Mouse (Mus musculus) kidney, adult 2 months (tissue): ENCODE measurements around the gene Ttbk1. TPM values are rescaled to one million over a fixed set of nuclear protein-coding genes. Genes with fewer than 3 reads are reported as not detected.

Experiments
- DNase-seq: peaks from one replicate; pipeline ENCODE4 v3.0.0; 2021
- H3K27ac ChIP-seq: fragments of 200-500 bp; 2 replicates; pipeline ENCODE4 v1.5.1; 2012; ENCODE audit warnings: low read depth, low read length, control low read depth, inconsistent platforms; ENCODE audit not compliant: insufficient read depth
- H3K27me3 ChIP-seq: fragments of 200-500 bp; replicated peaks from 2 replicates; pipeline ENCODE4 v1.6.1; 2012; ENCODE audit warnings: mild to moderate bottlenecking, moderate library complexity, low read length, inconsistent platforms; ENCODE audit not compliant: control insufficient read depth, insufficient read depth
- H3K36me3 ChIP-seq: fragments of 200-500 bp; 2 replicates; pipeline ENCODE4 v1.6.1; 2012; ENCODE audit warnings: mild to moderate bottlenecking, moderate library complexity, low read length, inconsistent platforms; ENCODE audit not compliant: control insufficient read depth, insufficient read depth
- H3K4me1 ChIP-seq: fragments of 200-500 bp; 2 replicates; pipeline ENCODE4 v1.6.1; 2011; ENCODE audit warnings: low read length; ENCODE audit not compliant: control insufficient read depth, insufficient read depth
- H3K4me3 ChIP-seq: fragments of 200-500 bp; 2 replicates; pipeline ENCODE4 v1.5.1; 2011; ENCODE audit warnings: mild to moderate bottlenecking, low read depth, low read length, control low read depth; ENCODE audit not compliant: insufficient read depth
- CTCF ChIP-seq: fragments of 200-500 bp; conservative IDR thresholded peaks from 2 replicates; pipeline ENCODE4 v1.5.1; 2011; ENCODE audit warnings: low read depth, mild to moderate bottlenecking, control low read depth, low read length, moderate library complexity, mixed read lengths; ENCODE audit not compliant: insufficient read depth, insufficient read length
- POLR2A ChIP-seq: fragments of 200-500 bp; IDR thresholded peaks from one replicate; pipeline ENCODE4 v1.6.1; 2011; ENCODE audit warnings: low read depth, low read length, control low read depth
- WGBS: fragments of 180-500 bp; shearing (Covaris S2); methylation state at CpG from one replicate; pipeline ENCODE4 v1.1.7; 2018; 5-methylcytosine and 5-hydroxymethylcytosine counted together
- polyA plus RNA-seq: library from polyadenylated mRNA; depleted of rRNA; stranded (reverse); fragments of >200 nt; gene quantifications from 2 replicates; pipeline ENCODE4 v1.2.3, GENCODE M21; 2012

Gene Ttbk1
- polyA plus RNA-seq, 1 experiment, result 1.4 TPM

DNA sequence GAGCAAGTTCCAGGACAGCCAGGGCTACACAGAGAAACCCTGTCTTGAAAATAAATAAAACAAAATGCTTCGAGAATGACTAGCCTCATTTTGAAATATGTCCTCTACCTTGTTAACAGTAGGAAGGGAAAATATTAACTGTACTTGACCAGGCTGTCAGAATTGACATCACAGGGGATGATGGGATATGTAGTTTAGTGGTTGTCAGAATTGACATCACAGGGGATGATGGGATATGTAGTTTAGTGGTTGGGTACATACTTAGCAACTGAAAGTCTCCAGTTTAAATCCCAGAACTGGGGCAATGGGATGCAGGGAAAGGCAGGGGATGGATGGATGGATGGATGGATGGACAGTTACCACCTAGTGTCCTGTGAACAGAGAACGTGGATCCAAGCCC lies 25.9 kb upstream of the Ttbk1 start:
- H3K27me3 ChIP-seq, result no peaks in the 10 kb centered on the region
- TF ChIP-seq POLR2A, result no peak
- TF ChIP-seq CTCF, result no peak

DNA sequence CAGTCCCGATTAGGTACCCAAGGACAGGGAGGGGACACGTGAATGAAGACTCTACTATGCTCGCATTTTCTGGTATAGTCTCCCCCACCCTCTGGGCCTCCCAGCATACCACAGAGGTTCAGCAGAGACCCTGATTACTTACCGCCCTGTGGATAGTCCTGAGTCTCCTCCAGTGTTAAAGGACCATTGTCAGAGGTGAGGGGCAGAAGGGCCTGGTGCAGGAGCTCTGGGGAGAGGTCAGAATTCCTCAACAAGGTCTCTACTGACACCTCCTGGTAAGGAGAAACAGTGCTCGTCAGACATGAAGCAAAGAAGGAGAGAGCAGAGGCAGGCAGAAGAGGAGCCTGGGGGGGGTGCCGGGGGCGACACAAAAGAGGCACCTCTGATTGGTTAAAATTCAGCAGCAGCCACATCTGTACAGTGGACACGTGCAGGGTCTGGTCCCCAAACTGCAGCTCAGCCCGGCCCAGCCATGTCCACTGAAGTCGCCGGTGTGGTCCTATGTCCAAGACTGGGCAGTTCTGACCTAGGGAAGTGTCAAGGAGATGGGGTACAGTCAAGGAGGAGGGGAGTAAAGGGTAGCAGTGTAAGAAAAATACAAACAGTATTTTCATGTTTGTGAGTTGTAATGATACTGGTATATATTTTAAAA lies 23.7 kb upstream of the Ttbk1 start:
- WGBS, result 61% methylated on average over 11 of the region's 11 CpGs
- no peak for TF ChIP-seq POLR2A
- TF ChIP-seq CTCF, result peak; percentile 68

More for the DNA sequence above, 25.9 kb upstream of the Ttbk1 start:
- Histone ChIP-seq H3K36me3 (no peaks in the 10 kb centered on the region), H3K4me3 (no peak overlapping the region), H3K4me1 (no peaks in the 10 kb centered on the region; the same call in 1 of the 2 replicates), H3K27ac (no peak overlapping the region)
- 47% methylated on average over 2 of the region's 2 CpGs for WGBS
- peak; percentile 62 for DNase-seq

DNA sequence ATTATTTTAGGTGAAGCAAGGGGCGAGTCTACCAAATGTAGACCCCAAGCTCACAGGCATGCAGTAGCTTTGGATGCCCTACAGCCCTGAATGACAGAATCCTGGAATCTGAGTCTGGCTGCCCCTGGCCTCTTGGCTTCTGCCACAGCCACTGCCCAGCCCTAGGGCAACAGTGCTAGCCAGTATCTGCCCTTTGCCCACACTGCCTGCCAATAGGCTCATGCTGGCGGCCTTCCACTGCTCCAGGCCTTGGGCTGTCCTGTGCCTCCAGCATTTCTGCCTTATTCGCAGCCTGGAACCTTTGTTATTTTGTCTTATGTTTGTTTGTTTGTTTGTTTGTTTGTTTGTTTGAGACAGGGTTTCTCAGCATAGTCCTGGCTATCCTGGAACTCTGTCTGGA lies 18.1 kb upstream of the Ttbk1 start:
- Histone ChIP-seq H3K27me3 (no peaks in the 10 kb centered on the region), H3K4me3 (no peak overlapping the region), H3K36me3 (no peaks in the 10 kb centered on the region), H3K27ac (peak overlapping the region; percentile 68), H3K4me1 (peaks cover 21% of the 10 kb centered on the region)
- TF ChIP-seq CTCF, result no peak
- TF ChIP-seq POLR2A, result no peak
- 72% methylated on average over 3 of the region's 3 CpGs for WGBS
- DNase-seq, result peak; percentile 93

More for the DNA sequence above, 23.7 kb upstream of the Ttbk1 start:
- peak; percentile 56 for DNase-seq
- Histone ChIP-seq H3K27me3 (no peaks in the 10 kb centered on the region), H3K36me3 (no peaks in the 10 kb centered on the region), H3K4me1 (no peaks in the 10 kb centered on the region; the same call in 1 of the 2 replicates), H3K27ac (no peak overlapping the region), H3K4me3 (no peak overlapping the region)

DNA sequence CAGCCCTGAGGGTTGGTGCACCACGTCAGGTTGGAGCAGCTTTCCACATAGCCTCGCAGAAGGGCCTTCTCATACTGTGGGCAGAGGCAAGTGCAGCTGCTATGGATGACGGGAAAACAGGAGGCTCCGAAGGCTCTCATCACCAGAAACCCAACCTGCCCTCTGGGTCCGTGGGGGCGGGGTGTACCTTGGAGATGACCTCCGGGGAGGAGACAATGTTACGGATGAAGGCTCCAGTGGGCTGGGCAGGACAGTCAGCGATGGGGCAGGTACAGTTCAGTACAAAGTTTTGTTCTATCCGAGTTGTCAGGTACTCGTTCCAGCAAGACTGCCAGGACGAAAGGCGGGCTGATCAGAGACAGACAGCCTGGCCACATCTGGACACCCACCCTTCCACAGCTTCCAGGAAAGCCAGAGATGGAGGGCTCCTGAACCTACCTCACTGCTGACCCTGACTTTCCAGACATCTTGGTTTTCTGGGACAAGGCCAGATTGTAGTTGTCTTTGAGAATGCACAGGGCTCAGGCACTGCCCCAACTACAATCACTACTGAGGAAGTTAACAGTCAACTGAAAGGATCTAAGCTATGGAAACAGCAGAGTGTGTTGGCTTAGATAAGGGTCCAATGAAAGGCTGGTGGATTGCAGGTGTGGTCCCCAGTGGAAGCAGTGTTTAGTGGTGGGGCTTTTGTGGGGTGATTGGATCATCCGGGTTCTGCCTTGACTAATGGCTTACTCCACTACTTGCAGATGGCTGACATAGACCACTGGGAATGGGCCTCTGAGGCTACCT lies 16.6 kb upstream of the Ttbk1 start:
- Histone ChIP-seq H3K27ac (peak overlapping the region; percentile 86), H3K27me3 (no peaks in the 10 kb centered on the region), H3K36me3 (no peaks in the 10 kb centered on the region), H3K4me1 (peaks cover 21% of the 10 kb centered on the region), H3K4me3 (peak overlapping the region; percentile 9; the same call in 1 of the 2 replicates)
- DNase-seq, result peak; percentile 96
- TF ChIP-seq POLR2A (no peak), CTCF (no peak)
- 50% methylated on average over 14 of the region's 14 CpGs for WGBS

DNA sequence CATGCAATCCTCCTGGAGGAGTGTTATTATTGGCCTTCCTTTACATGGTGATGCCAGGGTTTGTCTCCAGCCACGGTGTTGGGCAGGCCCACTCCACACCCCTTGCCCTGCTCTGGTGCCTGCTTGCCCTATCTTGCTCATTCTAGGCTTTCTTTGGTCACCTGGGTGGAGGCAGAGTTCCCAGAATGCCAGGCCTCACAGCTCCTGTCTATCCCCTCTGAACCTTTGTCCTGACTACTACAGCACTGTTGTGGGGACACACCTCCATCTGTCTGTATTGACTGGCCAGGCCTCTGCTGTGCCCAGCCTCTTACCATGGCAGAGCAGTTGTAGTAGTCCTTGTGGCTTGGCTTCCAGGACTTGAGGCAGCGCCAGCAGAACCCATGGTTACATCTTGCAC lies 15.3 kb upstream of the Ttbk1 start:
- peaks cover 23% of the 10 kb centered on the region for H3K4me1 ChIP-seq
- peak overlapping the region; percentile 86; the same call in 1 of the 2 replicates for H3K27ac ChIP-seq
- no peak overlapping the region for H3K4me3 ChIP-seq
- 70% methylated on average over 2 of the region's 2 CpGs for WGBS
- TF ChIP-seq CTCF (no peak), POLR2A (no peak)
- H3K36me3 ChIP-seq, result no peaks in the 10 kb centered on the region
- peak; percentile 70 for DNase-seq
- H3K27me3 ChIP-seq, result no peaks in the 10 kb centered on the region

DNA sequence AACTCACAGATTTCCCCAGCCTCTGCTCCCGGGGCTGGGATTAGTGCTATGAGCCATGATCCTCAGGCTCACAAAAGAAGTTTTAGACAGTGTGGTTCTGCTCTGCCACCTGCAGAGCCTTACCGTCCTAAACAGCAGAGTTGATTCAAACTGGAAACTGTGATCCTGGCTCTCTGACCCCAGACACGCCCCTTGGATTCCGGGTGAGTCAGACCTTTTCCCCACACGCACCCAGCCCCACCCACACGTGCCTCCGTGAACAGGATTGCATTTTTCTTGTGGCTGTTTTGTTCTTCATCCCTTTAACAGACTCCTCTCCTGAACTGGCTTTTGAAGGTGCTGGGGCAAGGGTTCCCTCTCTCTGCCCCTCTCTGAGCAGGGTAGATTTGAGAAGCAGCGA lies 10.5 kb upstream of the Ttbk1 start:
- no peaks in the 10 kb centered on the region for H3K27me3 ChIP-seq
- WGBS, result 42% methylated on average over 8 of the region's 8 CpGs
- TF ChIP-seq POLR2A, result no peak
- no peak for TF ChIP-seq CTCF
- H3K4me1 ChIP-seq, result peaks cover 7% of the 10 kb centered on the region; the same call in 1 of the 2 replicates
- DNase-seq, result peak; percentile 60
- no peak overlapping the region for H3K27ac ChIP-seq
- H3K36me3 ChIP-seq, result no peaks in the 10 kb centered on the region
- no peak overlapping the region for H3K4me3 ChIP-seq
